Mouse (Mus musculus) spleen, adult 2 months (tissue): ENCODE results near the gene Fgf23.

ENCODE experiments used
- CTCF ChIP-seq: fragments of 200-500 bp; IDR thresholded peaks from 2 replicates; pipeline ENCODE4 v1.5.1; 2011; ENCODE audit warnings: mild to moderate bottlenecking, inconsistent platforms; ENCODE audit not compliant: insufficient read depth, insufficient read length, insufficient replicate concordance; ENCODE audit errors: extremely low read depth
- POLR2A ChIP-seq: fragments of 200-500 bp; IDR thresholded peaks from 2 replicates; pipeline ENCODE4 v1.6.1; 2011; ENCODE audit warnings: low read depth, low read length, inconsistent platforms

GRCm38 (mm10) chr6:127079867-127080731 is 7.4 kb downstream of the Fgf23 start:
- no peak for TF ChIP-seq CTCF
- TF ChIP-seq POLR2A = no peak
